Mouse (Mus musculus) megakaryocyte, embryonic 14.5 days (primary cell): ENCODE measurements at regions not wholly inside any gene's neighbourhood (a gene's known extent, or its start where the extent isn't known, plus 50 kb on each side); places are given as distances from the start of the nearest gene placed in this dataset.

Source experiments
- FLI1 ChIP-seq: IDR thresholded peaks from 2 replicates; pipeline ENCODE4 v1.6.1; 2012; ENCODE audit warnings: low read length, inconsistent platforms, mixed read lengths
- GATA1 ChIP-seq: IDR thresholded peaks from 3 replicates; pipeline ENCODE4 v1.6.1; 2012; ENCODE audit warnings: mixed read lengths, low read length, inconsistent platforms, borderline replicate concordance

DNA sequence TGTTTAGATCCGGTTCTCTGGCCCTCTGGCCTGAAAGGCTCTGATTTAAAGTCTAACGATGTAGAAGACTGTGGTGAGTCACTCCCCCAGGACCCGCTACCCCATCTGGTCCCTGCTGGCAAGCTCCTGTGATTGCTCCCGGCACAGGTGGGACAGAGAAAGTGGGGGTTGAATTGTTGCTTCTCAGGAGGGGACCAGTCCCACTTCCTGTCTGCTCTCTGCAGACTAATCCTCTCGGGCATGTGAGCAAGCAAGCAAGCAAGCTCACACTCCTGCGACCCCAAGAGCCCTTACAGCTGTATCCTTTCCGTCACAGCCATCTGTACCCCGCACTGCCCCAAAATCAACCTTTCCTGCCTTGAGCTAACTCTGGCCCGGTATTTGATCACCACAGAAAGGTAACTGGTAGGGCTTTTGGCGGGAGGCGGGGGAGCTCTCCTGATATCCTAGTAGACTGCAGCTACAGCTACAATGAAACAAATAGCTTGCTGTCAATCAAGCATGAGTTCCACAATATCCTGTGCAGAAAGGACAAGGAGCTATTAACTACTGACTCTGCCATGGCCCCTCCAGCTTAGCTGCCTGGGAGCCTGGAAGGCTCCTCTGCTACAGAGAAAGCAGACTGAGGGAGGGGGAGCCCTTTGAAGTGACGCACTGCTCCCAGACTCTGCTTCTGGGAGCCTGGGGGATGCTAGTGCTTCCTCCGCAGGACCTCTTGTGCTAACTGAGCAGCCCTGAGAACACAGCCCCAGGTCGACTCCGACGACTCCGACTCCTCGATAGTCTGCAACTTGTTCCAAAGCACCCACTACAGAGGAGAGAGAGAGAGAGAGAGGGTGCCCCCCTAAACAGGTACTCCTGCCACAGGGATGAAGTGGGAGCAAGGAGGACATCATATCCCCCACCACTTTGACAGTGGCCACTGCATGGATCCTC, 82.4 kb downstream of the Irs2 start:
- TF ChIP-seq GATA1 (no peak), FLI1 (no peak)
